Mouse (Mus musculus) C2C12 (cell line): ENCODE data around the gene Sapcd1. TPM values are rescaled to one million over a fixed set of nuclear protein-coding genes. Genes with fewer than 3 reads are reported as not detected.
"Not testable (repeated sequence)": the region's sequence is repeated elsewhere in the genome, so short reads cannot be mapped to it uniquely, and the experiment has no call there.

ENCODE experiments used
- H3K27me3 ChIP-seq: one replicate; pipeline ENCODE4 v1.6.1; 2011; ENCODE audit not compliant: control insufficient read depth, insufficient read depth, insufficient read length
- H3K36me3 ChIP-seq: one replicate; pipeline ENCODE4 v1.6.1; 2011; ENCODE audit not compliant: control insufficient read depth, insufficient read depth
- H3K4me3 ChIP-seq: one replicate; pipeline ENCODE4 v1.5.1; 2011; ENCODE audit warnings: mild to moderate bottlenecking, control low read depth; ENCODE audit not compliant: poor library complexity, insufficient read depth, severe bottlenecking
- H3K79me2 ChIP-seq: one replicate; pipeline ENCODE4 v1.6.1; 2011; ENCODE audit not compliant: control insufficient read depth, insufficient read depth
- H3K79me3 ChIP-seq: one replicate; pipeline ENCODE4 v1.6.1; 2011; ENCODE audit warnings: low read depth, control low read depth
- H3ac ChIP-seq: one replicate; pipeline ENCODE3; 2011; ENCODE audit warnings: low read depth; ENCODE audit not compliant: control insufficient read depth, insufficient read length
- CEBPB ChIP-seq: IDR thresholded peaks from one replicate; pipeline ENCODE4 v1.6.1; 2011; ENCODE audit warnings: low read depth, mild to moderate bottlenecking, control low read depth, moderate library complexity
- CTCF ChIP-seq: IDR thresholded peaks from one replicate; pipeline ENCODE4 v1.5.1; 2011; ENCODE audit not compliant: control insufficient read depth, insufficient read depth, insufficient read length
- FOSL1 ChIP-seq: IDR thresholded peaks from one replicate; pipeline ENCODE4 v1.8.0; 2011; ENCODE audit warnings: mild to moderate bottlenecking, low read length; ENCODE audit not compliant: poor library complexity, insufficient read depth, severe bottlenecking
- MAX ChIP-seq: IDR thresholded peaks from one replicate; pipeline ENCODE4 v1.6.1; 2011; ENCODE audit warnings: mild to moderate bottlenecking, control low read depth
- MYOD1 ChIP-seq: IDR thresholded peaks from one replicate; pipeline ENCODE4 v1.6.1; 2011; ENCODE audit warnings: low read depth; ENCODE audit not compliant: control insufficient read depth, insufficient read length
- MYOG ChIP-seq: IDR thresholded peaks from one replicate; pipeline ENCODE4 v1.6.1; 2011; ENCODE audit not compliant: control insufficient read depth, insufficient read length; ENCODE audit errors: extremely low read depth
- USF1 ChIP-seq: IDR thresholded peaks from one replicate; pipeline ENCODE4 v1.6.1; 2011; ENCODE audit warnings: low read depth, mild to moderate bottlenecking, control low read depth, moderate library complexity
- polyA plus RNA-seq: library from polyadenylated mRNA; unstranded; fragments of >200 nt; fragmentation: generic; extraction: Trizol; gene quantifications from one replicate; pipeline ENCODE4 v1.2.1, GENCODE M21; 2012; ENCODE audit warnings: missing spikeins

The Sapcd1 gene
- polyA plus RNA-seq, 1 experiment, result 0.23 TPM

DNA sequence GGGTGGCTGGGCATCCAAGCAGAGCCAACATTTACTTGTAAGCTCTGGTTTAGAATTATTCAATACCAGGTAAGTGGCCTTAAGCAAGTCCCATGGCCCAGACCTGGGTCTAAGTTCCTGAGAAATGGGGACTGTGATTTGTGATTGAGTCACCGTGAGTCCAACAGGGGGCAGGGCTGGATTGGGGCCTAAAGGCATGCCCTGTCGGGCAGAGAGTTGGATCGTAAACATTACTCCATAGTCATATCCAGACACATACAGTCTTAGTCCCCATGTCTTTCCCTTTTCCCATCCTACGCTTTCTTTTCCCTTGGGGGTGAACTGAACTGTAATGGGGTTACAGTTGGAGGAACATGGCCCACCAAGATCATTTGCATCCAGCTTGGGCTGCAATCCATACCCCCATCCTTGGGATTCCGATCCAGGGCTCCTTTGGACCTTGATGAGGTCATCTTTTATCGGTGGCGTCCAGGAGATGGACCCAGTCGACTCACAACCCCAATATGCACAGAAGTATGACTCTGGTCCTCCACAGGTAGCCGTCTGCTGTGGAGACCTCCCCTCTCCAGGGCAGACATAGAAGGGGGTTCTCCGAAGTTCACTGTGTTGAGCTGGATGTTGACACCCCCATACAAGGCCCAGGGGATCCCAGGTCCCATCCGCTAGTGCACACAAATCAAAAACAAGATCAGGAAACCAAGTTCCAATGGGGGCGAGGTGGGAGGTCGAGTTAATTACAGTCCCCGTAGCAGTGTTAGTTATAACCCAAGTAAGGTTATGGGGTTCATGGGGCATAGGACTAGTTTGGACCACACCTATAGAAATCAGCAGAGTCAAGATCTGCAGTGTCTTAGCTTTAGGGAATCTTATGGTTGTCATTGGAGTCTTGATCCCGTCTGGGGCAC is 29.0 kb downstream of the Sapcd1 start:
- H3K27me3 ChIP-seq, result no peaks in the 10 kb centered on the region
- peaks cover 65% of the 10 kb centered on the region for H3K79me2 ChIP-seq
- H3K79me3 ChIP-seq, result peaks cover 49% of the 10 kb centered on the region
- no peak overlapping the region for H3ac ChIP-seq
- peak overlapping the region; percentile 52 for H3K4me3 ChIP-seq
- peaks cover 24% of the 10 kb centered on the region for H3K36me3 ChIP-seq
- TF ChIP-seq CEBPB, result no peak
- TF ChIP-seq FOSL1, result no peak
- no peak for TF ChIP-seq MAX
- TF ChIP-seq MYOG, result no peak
- no peak for TF ChIP-seq USF1
- no peak for TF ChIP-seq CTCF
- no peak for TF ChIP-seq MYOD1

DNA sequence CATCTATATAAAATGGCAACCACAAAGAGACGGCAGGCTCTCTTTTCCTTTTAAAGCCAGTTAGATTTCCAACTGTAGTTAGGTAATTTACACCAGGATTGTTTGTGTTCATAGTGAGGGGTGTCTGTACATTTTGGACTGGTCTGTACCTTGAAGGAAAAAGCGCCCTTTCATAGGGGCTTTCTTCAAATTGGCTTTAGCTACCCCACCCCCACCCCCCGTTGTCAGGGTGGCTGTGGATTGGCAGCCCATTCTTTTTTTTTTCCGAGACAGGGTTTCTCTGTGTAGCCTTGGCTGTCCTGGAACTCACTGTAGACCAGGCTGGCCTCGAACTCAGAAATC is 30.7 kb downstream of the Sapcd1 start:
- no peak overlapping the region for H3ac ChIP-seq
- peaks cover 33% of the 10 kb centered on the region for H3K79me3 ChIP-seq
- TF ChIP-seq CTCF (no peak), FOSL1 (no peak), MYOD1 (no peak), USF1 (no peak), MYOG (no peak), CEBPB (no peak), MAX (no peak)
- no peaks in the 10 kb centered on the region for H3K27me3 ChIP-seq
- peaks cover 27% of the 10 kb centered on the region for H3K36me3 ChIP-seq
- H3K4me3 ChIP-seq, result no peak overlapping the region
- H3K79me2 ChIP-seq, result peaks cover 48% of the 10 kb centered on the region

DNA sequence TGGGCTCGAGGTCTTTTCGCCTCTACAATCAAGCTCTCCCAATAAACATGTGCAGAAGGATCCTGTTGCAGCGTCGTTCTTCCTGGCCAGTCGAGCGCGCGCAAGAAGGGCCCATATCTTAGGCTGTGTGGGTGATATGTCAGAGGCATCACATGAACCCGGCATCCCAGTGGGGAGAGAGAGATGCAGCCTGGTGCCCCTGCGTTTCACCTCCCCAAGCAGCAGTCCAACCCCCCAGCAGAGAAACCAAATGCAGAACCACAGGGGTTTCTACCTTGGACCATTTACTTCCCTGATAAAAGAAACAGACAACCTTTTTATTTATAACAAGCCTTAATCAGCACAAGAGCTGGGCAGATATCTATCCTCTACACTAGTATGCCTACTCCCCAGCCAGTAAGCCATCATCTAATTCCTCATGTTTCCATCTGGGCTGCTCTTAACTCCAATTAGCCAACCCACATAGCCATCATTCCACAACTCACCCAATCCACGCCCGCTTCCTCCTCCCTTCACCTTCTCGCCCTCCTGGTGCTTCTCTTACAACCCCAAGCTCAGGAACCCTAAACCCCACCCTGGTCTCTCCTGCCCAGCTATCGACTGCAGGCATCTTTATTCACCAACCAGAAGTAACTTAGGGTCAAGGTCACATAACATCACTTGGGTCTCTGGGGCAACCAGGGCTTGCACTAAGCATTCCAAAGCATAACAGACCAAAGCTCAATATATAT is 31.2 kb downstream of the Sapcd1 start:
- H3K36me3 ChIP-seq, result peaks cover 31% of the 10 kb centered on the region
- H3ac ChIP-seq, result no peak overlapping the region
- TF ChIP-seq MYOD1 (no peak), MYOG (no peak), FOSL1 (no peak), USF1 (no peak), MAX (no peak), CTCF (no peak), CEBPB (no peak)
- no peak overlapping the region for H3K4me3 ChIP-seq
- H3K79me3 ChIP-seq, result peaks cover 27% of the 10 kb centered on the region
- H3K27me3 ChIP-seq, result no peaks in the 10 kb centered on the region
- H3K79me2 ChIP-seq, result peaks cover 43% of the 10 kb centered on the region

DNA sequence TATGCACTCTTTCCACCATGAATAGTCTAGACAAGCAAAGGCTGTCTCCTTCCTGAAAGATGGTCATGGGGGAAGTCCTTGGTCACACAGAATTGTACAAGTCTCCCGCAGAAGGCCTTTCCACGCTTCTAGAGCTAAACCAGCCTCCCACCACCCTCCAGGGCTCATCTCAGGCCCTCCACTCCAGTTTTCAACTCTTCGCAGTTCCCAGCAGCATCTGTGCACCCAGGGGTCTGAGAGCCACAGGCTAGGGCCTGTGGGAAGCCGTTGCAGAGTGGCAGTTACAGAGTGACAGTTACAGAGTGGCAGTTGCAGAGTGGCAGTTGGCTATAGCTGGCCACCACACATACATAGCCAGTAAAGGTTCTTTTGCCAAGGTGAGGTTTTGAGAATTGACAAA is 31.9 kb downstream of the Sapcd1 start:
- not testable (repeated sequence) for H3ac ChIP-seq, H3K27me3 ChIP-seq, H3K4me3 ChIP-seq
- Histone ChIP-seq H3K79me3 (peaks cover 25% of the 10 kb centered on the region), H3K79me2 (peaks cover 37% of the 10 kb centered on the region), H3K36me3 (peaks cover 38% of the 10 kb centered on the region)

DNA sequence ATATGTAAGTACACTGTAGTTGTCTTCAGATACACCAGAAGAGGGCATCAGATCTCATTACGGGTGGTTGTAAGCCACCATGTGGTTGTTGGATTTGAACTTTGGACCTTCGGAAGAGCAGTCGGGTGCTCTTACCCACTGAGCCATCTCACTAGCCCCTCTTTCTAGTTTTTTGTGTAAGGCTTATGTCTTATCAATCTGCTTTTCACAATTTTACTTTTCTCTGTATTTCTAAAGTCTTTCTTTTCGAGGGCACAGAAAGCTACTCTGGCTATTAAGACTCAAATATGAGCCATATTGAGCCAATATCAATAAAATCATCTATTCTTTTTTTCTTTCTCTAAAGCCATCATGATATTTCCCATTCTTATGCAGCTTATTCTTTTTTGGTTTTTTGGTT is 32.6 kb downstream of the Sapcd1 start:
- not testable (repeated sequence) for H3ac ChIP-seq, H3K27me3 ChIP-seq, H3K4me3 ChIP-seq
- Histone ChIP-seq H3K36me3 (peaks cover 40% of the 10 kb centered on the region), H3K79me3 (peaks cover 25% of the 10 kb centered on the region), H3K79me2 (peaks cover 37% of the 10 kb centered on the region)

DNA sequence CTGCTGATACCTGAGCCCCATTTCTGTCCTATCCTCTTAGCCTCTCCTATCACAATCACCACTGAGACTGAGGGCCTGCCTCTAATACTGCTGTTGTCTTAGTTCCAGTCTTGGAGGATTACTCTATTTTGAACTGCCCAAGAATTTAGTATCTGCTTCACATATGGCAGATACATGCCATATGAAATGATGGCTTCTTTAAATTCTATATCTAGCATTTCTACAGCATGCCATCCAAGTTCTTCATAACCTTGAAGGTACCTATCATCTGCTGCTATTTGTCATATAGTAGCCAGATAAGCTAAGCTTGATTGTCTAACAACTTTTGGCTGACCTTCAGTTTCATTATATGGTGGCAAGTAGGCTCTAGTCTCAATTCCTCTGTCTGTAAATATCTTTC is 33.1 kb downstream of the Sapcd1 start:
- peak overlapping the region; percentile 12 for H3ac ChIP-seq
- H3K4me3 ChIP-seq, result no peak overlapping the region
- TF ChIP-seq CTCF (no peak), MYOG (no peak), MAX (no peak), USF1 (no peak), FOSL1 (no peak), CEBPB (no peak), MYOD1 (no peak)
- H3K36me3 ChIP-seq, result peaks cover 40% of the 10 kb centered on the region
- peaks cover 22% of the 10 kb centered on the region for H3K79me3 ChIP-seq
- H3K79me2 ChIP-seq, result peaks cover 34% of the 10 kb centered on the region
- H3K27me3 ChIP-seq, result no peaks in the 10 kb centered on the region
